Mouse (Mus musculus): ENCODE results near the gene Fam222b. TPM values are rescaled to one million over a fixed set of nuclear protein-coding genes. Genes with fewer than 3 reads are reported as not detected.

Fam222b gene
- polyA plus RNA-seq, 1 experiment from 2014 or later, result 5.9 TPM

- Histone ChIP-seq H3K36me3 (replicated peaks; ENCODE audit: insufficient read depth, low read length) (peaks cover 17% of the 10 kb centered on the region), H3K4me3 (ENCODE audit: low read depth, low read length) (peak within 1 kb of the TSS; percentile 83), H3K9me3 (ENCODE audit: low read length) (no peaks in the 10 kb centered on the region), H3K27ac (ENCODE audit: low read depth) (peak within 1 kb of the TSS; percentile 63), H3K27me3 (ENCODE audit: insufficient read depth, low read length) (no peaks in the 10 kb centered on the region), H3K4me1 (ENCODE audit: insufficient read depth) (peaks cover 18% of the 10 kb centered on the region), H3K4me2 (ENCODE audit: low read depth, low read length) (peak within 1 kb of the TSS; percentile 82), H3K9ac (replicated peaks) (peak within 1 kb of the TSS; percentile 86)
- WGBS (ENCODE audit: insufficient replicate concordance), result 1% methylated on average over 42 of the region's 42 CpGs
- ATAC-seq (peak; percentile 96), DNase-seq (peak; percentile 86)
- TF ChIP-seq EP300 (IDR thresholded peaks at IDR 0.05; ENCODE audit: low read depth) (0 out of 2 replicates have a peak, but pooled peaks have one; percentile 25), CTCF (IDR thresholded peaks at IDR 0.05; ENCODE audit: low read depth) (peak; percentile 17; the same call in 1 of the 2 replicates)
These were observed 14.2 kb upstream of the Fam222b start, which contains the start of gene Eral1 for GRCm38 (mm10) chr11:78079961-78080921. Eral1 (minus strand) TSS chr11:78080383.

- WGBS (ENCODE audit: insufficient replicate concordance), result 15% methylated on average over 1 of the region's 1 CpGs
- no peak overlapping the region for H3K4me2 ChIP-seq (ENCODE audit: low read depth, low read length)
- ATAC-seq, result no peak
- no peaks in the 10 kb centered on the region for H3K9me3 ChIP-seq (ENCODE audit: low read length)
- H3K27ac ChIP-seq (ENCODE audit: low read depth), result no peak overlapping the region
- H3K4me3 ChIP-seq (ENCODE audit: low read depth, low read length), result no peak overlapping the region
- no peaks in the 10 kb centered on the region for H3K27me3 ChIP-seq (ENCODE audit: insufficient read depth, low read length)
- peaks cover 18% of the 10 kb centered on the region for H3K4me1 ChIP-seq (ENCODE audit: insufficient read depth)
- H3K36me3 ChIP-seq (replicated peaks; ENCODE audit: insufficient read depth, low read length), result no peaks in the 10 kb centered on the region
- no peak for DNase-seq
- H3K9ac ChIP-seq (replicated peaks), result no peak overlapping the region
- TF ChIP-seq EP300 (IDR thresholded peaks at IDR 0.05; ENCODE audit: low read depth) (no peak), CTCF (IDR thresholded peaks at IDR 0.05; ENCODE audit: low read depth) (no peak)
These were observed 10.9 kb upstream of the Fam222b start for GRCm38 (mm10) chr11:78083595-78083994.

GRCm38 (mm10) chr11:78086925-78087479 is 7.5 kb upstream of the Fam222b start:
- WGBS (ENCODE audit: insufficient replicate concordance), result 62% methylated on average over 4 of the region's 4 CpGs
- Histone ChIP-seq H3K4me2 (ENCODE audit: low read depth, low read length) (no peak overlapping the region), H3K9ac (replicated peaks) (no peak overlapping the region), H3K4me1 (ENCODE audit: insufficient read depth) (no peaks in the 10 kb centered on the region), H3K36me3 (replicated peaks; ENCODE audit: insufficient read depth, low read length) (no peaks in the 10 kb centered on the region), H3K27me3 (ENCODE audit: insufficient read depth, low read length) (no peaks in the 10 kb centered on the region), H3K4me3 (ENCODE audit: low read depth, low read length) (no peak overlapping the region), H3K27ac (ENCODE audit: low read depth) (no peak overlapping the region), H3K9me3 (ENCODE audit: low read length) (no peaks in the 10 kb centered on the region)
- DNase-seq, result no peak
- TF ChIP-seq EP300 (IDR thresholded peaks at IDR 0.05; ENCODE audit: low read depth) (no peak), CTCF (IDR thresholded peaks at IDR 0.05; ENCODE audit: low read depth) (no peak)
- ATAC-seq, result no peak

GRCm38 (mm10) chr11:78087756-78088281 is 6.6 kb upstream of the Fam222b start:
- Histone ChIP-seq H3K9me3 (ENCODE audit: low read length) (no peaks in the 10 kb centered on the region), H3K9ac (replicated peaks) (no peak overlapping the region), H3K27ac (ENCODE audit: low read depth) (no peak overlapping the region), H3K4me3 (ENCODE audit: low read depth, low read length) (no peak overlapping the region), H3K4me1 (ENCODE audit: insufficient read depth) (no peaks in the 10 kb centered on the region), H3K4me2 (ENCODE audit: low read depth, low read length) (no peak overlapping the region), H3K27me3 (ENCODE audit: insufficient read depth, low read length) (no peaks in the 10 kb centered on the region), H3K36me3 (replicated peaks; ENCODE audit: insufficient read depth, low read length) (no peaks in the 10 kb centered on the region)
- DNase-seq (no peak), ATAC-seq (peak; percentile 56)
- TF ChIP-seq EP300 (IDR thresholded peaks at IDR 0.05; ENCODE audit: low read depth) (peak; percentile 43; the same call in 1 of the 2 replicates), CTCF (IDR thresholded peaks at IDR 0.05; ENCODE audit: low read depth) (no peak)
- 58% methylated on average over 5 of the region's 5 CpGs for WGBS (ENCODE audit: insufficient replicate concordance)

GRCm38 (mm10) chr11:78094137-78094503 is 340 bp upstream of the Fam222b start:
- Histone ChIP-seq H3K27ac (ENCODE audit: low read depth) (peak overlapping the region; percentile 84; the same call in 1 of the 2 replicates), H3K4me2 (ENCODE audit: low read depth, low read length) (peak overlapping the region; percentile 92), H3K36me3 (replicated peaks; ENCODE audit: insufficient read depth, low read length) (0 out of 2 replicates have a peak, but pooled peaks cover 2% of the 10 kb centered on the region), H3K9ac (replicated peaks) (peak overlapping the region; percentile 76), H3K4me1 (ENCODE audit: insufficient read depth) (peaks cover 22% of the 10 kb centered on the region), H3K9me3 (ENCODE audit: low read length) (no peaks in the 10 kb centered on the region), H3K27me3 (ENCODE audit: insufficient read depth, low read length) (no peaks in the 10 kb centered on the region), H3K4me3 (ENCODE audit: low read depth, low read length) (peak overlapping the region; percentile 80)
- peak; percentile 7; the same call in 1 of the 2 replicates for ATAC-seq
- no peak for TF ChIP-seq CTCF (IDR thresholded peaks at IDR 0.05; ENCODE audit: low read depth)
- no peak for TF ChIP-seq EP300 (IDR thresholded peaks at IDR 0.05; ENCODE audit: low read depth)
- no peak for DNase-seq
- 45% methylated on average over 11 of the region's 11 CpGs for WGBS (ENCODE audit: insufficient replicate concordance)

GRCm38 (mm10) chr11:78095144-78095516 is 670 bp downstream of the Fam222b start:
- no peaks in the 10 kb centered on the region for H3K27me3 ChIP-seq (ENCODE audit: insufficient read depth, low read length)
- WGBS (ENCODE audit: insufficient replicate concordance), result 25% methylated on average over 5 of the region's 5 CpGs
- H3K4me2 ChIP-seq (ENCODE audit: low read depth, low read length), result peak overlapping the region; percentile 92
- H3K9me3 ChIP-seq (ENCODE audit: low read length), result no peaks in the 10 kb centered on the region
- peak overlapping the region; percentile 76 for H3K9ac ChIP-seq (replicated peaks)
- DNase-seq, result no peak
- peaks cover 22% of the 10 kb centered on the region for H3K4me1 ChIP-seq (ENCODE audit: insufficient read depth)
- ATAC-seq, result peak; percentile 48
- peak overlapping the region; percentile 84 for H3K27ac ChIP-seq (ENCODE audit: low read depth)
- 0 out of 2 replicates have a peak, but pooled peaks cover 2% of the 10 kb centered on the region for H3K36me3 ChIP-seq (replicated peaks; ENCODE audit: insufficient read depth, low read length)
- no peak for TF ChIP-seq CTCF (IDR thresholded peaks at IDR 0.05; ENCODE audit: low read depth)
- no peak for TF ChIP-seq EP300 (IDR thresholded peaks at IDR 0.05; ENCODE audit: low read depth)
- H3K4me3 ChIP-seq (ENCODE audit: low read depth, low read length), result peak overlapping the region; percentile 80

All from liver, postnatal 0 days (tissue).